Mouse (Mus musculus) kidney, embryonic 15.5 days (tissue): ENCODE measurements around the gene Pik3r2. TPM values are rescaled to one million over a fixed set of nuclear protein-coding genes. Genes with fewer than 3 reads are reported as not detected.
A peak's percentile ranks its signal among the peaks of the same experiment; 100 is the strongest.

Source experiments
- ATAC-seq: fragments of 200-750 bp; cut with Nextera tagmentation; replicated peaks from 2 replicates; pipeline ENCODE4 v1.8.0; 2017; ENCODE audit warnings: moderate TSS enrichment; ENCODE audit not compliant: low FRiP score
- H3K27ac ChIP-seq: fragments of 300-500 bp; sonication (generic); 2 replicates; pipeline ENCODE4 v1.5.1; 2015; ENCODE audit warnings: mild to moderate bottlenecking, inconsistent platforms
- H3K27me3 ChIP-seq: fragments of 300-500 bp; sonication (generic); 2 replicates; pipeline ENCODE4 v1.6.1; 2015; ENCODE audit warnings: inconsistent platforms
- H3K36me3 ChIP-seq: fragments of 300-500 bp; sonication (generic); 2 replicates; pipeline ENCODE4 v1.6.1; 2015; ENCODE audit warnings: inconsistent platforms
- H3K4me1 ChIP-seq: fragments of 300-500 bp; sonication (generic); 2 replicates; pipeline ENCODE4 v1.6.1; 2015; ENCODE audit warnings: inconsistent platforms
- H3K4me2 ChIP-seq: fragments of 300-500 bp; sonication (generic); 2 replicates; pipeline ENCODE4 v1.6.1; 2015; ENCODE audit warnings: moderate library complexity, mild to moderate bottlenecking, inconsistent platforms
- H3K4me3 ChIP-seq: fragments of 300-500 bp; sonication (generic); replicated peaks from 2 replicates; pipeline ENCODE4 v1.5.1; 2015; ENCODE audit warnings: mild to moderate bottlenecking, inconsistent platforms
- H3K9ac ChIP-seq: fragments of 300-500 bp; sonication (generic); 2 replicates; pipeline ENCODE4 v1.6.1; 2015; ENCODE audit warnings: mild to moderate bottlenecking, inconsistent platforms
- H3K9me3 ChIP-seq: fragments of 300-500 bp; sonication (generic); replicated peaks from 2 replicates; pipeline ENCODE4 v1.6.1; 2016; ENCODE audit warnings: inconsistent platforms
- WGBS: fragments of 180-500 bp; shearing (Covaris S2); methylation state at CpG from one replicate; pipeline ENCODE4 v1.1.7; 2015; ENCODE audit warnings: mixed read lengths; 5-methylcytosine and 5-hydroxymethylcytosine counted together
- polyA plus RNA-seq: library from polyadenylated mRNA; unstranded; fragments of >200 nt; fragmentation: Nextera tagmentation; extraction: Ambion mirVana; gene quantifications from 2 replicates; pipeline ENCODE4 v1.2.1, GENCODE M21; 2015

The Pik3r2 gene
- polyA plus RNA-seq, 1 experiment from 2014 or later = 66.9 TPM

DNA sequence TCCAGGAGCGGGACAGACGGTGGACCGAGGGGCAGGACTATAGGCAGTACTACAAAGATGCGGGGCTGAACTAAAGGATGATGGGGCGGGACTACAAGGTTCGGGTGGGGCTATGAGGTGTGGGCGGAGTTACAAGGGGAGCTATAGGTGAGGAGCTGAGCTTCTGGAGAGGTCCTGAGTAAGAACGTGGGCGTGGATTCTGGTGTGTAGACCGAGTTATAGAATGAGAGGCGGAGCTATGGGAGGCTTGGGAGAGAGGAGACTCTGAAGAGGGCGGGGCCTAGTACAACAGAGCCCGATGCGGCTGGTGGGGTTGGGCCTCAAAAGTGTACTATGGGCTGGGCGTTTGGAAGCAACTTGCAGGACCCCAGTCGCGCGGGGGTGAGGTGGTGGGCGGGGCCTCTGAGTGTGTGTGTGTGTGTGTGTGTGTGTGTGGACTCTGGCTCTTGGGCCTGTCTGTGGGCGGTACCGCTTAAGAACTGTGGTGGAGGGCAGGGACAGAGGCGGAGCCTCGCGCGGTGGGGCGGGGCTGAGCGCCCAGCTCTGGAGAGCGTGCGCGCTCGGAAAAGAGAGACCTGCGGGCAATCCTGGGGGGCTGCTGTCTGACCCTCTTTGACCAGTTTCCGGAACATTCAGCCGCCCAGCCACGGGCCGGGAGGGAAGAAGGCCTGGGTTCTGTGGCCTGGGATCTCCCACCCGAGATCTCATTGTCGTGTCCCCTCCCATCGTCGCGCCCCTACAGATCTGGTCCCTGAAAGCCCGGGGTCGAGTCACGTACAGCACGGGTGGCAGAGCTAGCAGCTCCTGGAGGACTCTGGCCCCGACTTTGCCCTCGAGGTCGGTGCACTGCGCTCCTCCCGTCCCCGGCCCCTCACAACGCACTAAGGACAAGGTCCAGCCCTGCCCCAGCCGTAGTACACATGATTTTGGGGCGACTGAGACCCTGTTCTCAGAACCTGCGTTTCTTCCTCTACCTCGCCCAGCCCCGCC is 20.9 kb upstream of the Pik3r2 start:
- 0% methylated on average over 57 of the region's 57 CpGs for WGBS
- ATAC-seq = peak; percentile 86
- peak overlapping the region; percentile 61 for H3K27ac ChIP-seq

DNA sequence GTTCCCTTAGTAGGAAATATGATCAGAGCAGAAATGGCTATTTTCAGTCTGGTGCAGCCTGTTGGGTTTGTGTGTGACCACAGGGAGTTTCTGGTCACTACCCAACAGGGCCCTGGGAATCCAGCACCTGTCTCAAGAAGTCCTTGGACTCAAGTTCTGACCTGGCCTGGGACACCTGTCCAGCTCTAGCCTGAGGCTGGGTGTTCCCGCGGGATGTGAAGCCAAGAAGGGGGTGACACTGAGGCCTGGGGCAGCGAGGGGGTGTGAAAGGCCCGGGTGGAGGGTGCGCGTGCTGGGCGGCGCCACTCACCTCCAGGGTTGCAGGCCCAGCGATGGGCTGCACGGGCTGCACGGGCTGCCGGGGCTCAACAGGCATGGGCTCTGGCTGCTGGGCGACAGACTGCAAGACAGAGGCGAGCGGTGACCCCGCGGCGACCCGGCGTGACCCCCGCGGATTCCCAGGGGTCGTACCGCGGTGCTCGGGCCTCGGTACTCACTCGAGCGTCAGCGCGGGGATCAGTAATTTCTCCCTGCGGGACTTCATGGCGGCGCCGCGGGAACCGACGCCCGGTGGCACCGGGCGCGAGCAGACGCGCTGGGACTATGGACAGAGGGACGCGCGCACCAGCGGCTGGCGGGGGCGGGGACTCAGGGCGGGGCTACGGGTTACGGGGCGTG is 20.0 kb upstream of the Pik3r2 start:
- peak overlapping the region; percentile 75 for H3K4me2 ChIP-seq
- H3K9me3 ChIP-seq = no peaks in the 10 kb centered on the region
- no peak overlapping the region for H3K27ac ChIP-seq
- H3K36me3 ChIP-seq = no peaks in the 10 kb centered on the region
- H3K27me3 ChIP-seq = peaks cover 52% of the 10 kb centered on the region
- H3K4me1 ChIP-seq = peaks cover 45% of the 10 kb centered on the region
- 2% methylated on average over 54 of the region's 54 CpGs for WGBS
- peak overlapping the region; percentile 54 for H3K9ac ChIP-seq
- peak overlapping the region; percentile 62 for H3K4me3 ChIP-seq
- ATAC-seq = no peak

More for the DNA sequence above, 20.9 kb upstream of the Pik3r2 start:
- peaks cover 60% of the 10 kb centered on the region for H3K27me3 ChIP-seq
- no peaks in the 10 kb centered on the region for H3K9me3 ChIP-seq
- H3K4me1 ChIP-seq = peaks cover 39% of the 10 kb centered on the region
- peak overlapping the region; percentile 75 for H3K4me2 ChIP-seq
- H3K4me3 ChIP-seq = peak overlapping the region; percentile 62
- peak overlapping the region; percentile 39 for H3K9ac ChIP-seq
- H3K36me3 ChIP-seq = no peaks in the 10 kb centered on the region

DNA sequence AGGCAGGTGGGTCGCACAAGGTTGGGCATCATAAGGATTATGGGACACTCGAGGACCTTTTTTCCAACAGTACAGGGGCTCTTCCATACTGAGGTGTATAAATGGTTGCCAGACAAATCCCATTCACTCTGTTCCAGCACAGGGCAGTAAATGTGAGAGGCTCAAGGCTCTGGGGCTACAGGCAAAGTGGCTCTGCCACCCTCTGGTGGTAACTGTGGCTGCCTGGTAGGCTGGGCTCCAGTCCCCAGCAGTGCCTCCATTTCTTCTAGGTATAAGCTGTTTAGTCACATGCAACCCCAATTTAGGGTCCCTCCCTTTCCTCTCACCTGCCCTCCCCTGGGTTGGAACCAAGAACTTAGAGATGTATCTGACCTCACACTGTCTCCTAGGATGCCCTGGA is 18.9 kb upstream of the Pik3r2 start:
- WGBS = 85% methylated on average over 2 of the region's 2 CpGs
- Histone ChIP-seq H3K9ac (no peak overlapping the region), H3K36me3 (no peaks in the 10 kb centered on the region), H3K4me3 (no peak overlapping the region), H3K27me3 (peaks cover 43% of the 10 kb centered on the region), H3K9me3 (no peaks in the 10 kb centered on the region), H3K27ac (no peak overlapping the region), H3K4me1 (peaks cover 50% of the 10 kb centered on the region), H3K4me2 (no peak overlapping the region)
- ATAC-seq = no peak

GRCm38 (mm10) chr8:70794215-70794614 is 17.7 kb upstream of the Pik3r2 start:
- H3K27ac ChIP-seq = no peak overlapping the region
- peaks cover 56% of the 10 kb centered on the region for H3K4me1 ChIP-seq
- WGBS = 90% methylated on average over 2 of the region's 2 CpGs
- H3K9ac ChIP-seq = no peak overlapping the region
- ATAC-seq = no peak
- no peaks in the 10 kb centered on the region for H3K9me3 ChIP-seq
- H3K36me3 ChIP-seq = 0 out of 2 replicates have a peak, but pooled peaks cover 5% of the 10 kb centered on the region
- H3K4me3 ChIP-seq = no peak overlapping the region
- H3K4me2 ChIP-seq = no peak overlapping the region
- peaks cover 32% of the 10 kb centered on the region for H3K27me3 ChIP-seq

DNA sequence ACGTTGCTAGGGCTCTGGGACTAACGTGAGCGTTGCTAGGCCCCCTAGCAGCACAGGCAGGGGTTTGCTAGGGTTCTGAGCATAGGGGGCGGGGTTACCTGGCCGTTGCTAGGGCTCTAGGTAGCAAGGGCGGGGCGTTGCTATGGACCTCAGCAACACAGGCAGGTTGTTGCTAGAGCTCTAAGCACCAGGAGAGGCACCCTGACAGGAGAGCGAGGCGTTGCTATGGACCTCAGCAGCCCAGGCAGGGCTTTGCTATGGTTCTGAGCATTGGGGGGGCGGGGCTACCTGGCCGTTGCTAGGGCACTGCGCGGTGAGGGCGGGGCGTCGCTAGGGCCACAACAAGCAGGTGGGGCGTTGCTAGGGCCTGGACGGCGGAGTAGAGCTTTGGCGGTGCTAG is 16.2 kb upstream of the Pik3r2 start:
- H3K9me3 ChIP-seq = no peaks in the 10 kb centered on the region
- H3K4me3 ChIP-seq = peak overlapping the region; percentile 73
- peaks cover 61% of the 10 kb centered on the region for H3K4me1 ChIP-seq
- peak overlapping the region; percentile 87; the same call in 1 of the 2 replicates for H3K9ac ChIP-seq
- 0% methylated on average over 19 of the region's 20 CpGs for WGBS
- ATAC-seq = peak; percentile 60
- H3K27ac ChIP-seq = peak overlapping the region; percentile 92
- peaks cover 17% of the 10 kb centered on the region for H3K27me3 ChIP-seq
- H3K4me2 ChIP-seq = peak overlapping the region; percentile 88
- peaks cover 18% of the 10 kb centered on the region; the same call in 1 of the 2 replicates for H3K36me3 ChIP-seq

DNA sequence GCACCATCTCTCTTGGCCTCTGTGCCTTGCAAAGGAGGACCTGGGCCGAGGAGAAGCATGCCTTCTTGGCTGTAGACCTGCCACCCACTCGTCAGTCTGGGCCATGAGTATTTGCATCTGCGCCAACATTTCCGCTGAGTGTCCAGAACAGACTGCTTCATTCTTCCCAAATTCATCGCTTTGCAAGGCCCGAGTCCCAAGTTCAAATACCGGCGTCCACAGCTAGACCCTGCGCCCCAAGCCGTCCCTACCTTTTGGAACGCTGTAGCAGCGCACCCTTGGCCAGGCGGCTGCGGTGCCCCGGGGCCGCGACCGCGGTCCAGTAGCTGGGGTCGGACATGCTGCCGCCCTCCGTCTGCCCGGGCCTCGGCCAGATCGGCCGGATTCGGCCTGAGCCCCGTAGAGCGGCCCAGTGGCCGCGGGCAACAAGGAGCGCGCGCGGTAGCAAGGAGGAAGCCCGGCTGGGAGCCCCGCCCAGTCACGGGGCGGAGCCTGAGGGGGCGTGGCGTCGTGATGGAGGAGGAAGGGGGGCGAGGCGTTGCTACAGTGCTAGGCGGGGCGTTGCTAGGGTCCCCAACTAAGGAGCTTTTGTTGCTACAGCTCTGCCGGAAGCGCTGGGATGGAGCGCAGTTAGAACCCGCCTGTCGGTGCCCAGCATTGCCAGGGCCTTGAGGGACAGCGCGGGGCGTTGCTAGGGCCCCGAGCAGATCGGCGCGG is 15.6 kb upstream of the Pik3r2 start:
- Histone ChIP-seq H3K4me3 (peak overlapping the region; percentile 73), H3K4me2 (peak overlapping the region; percentile 88), H3K27ac (peak overlapping the region; percentile 92), H3K9me3 (no peaks in the 10 kb centered on the region), H3K4me1 (peaks cover 64% of the 10 kb centered on the region), H3K27me3 (0 out of 2 replicates have a peak, but pooled peaks cover 14% of the 10 kb centered on the region), H3K36me3 (peaks cover 23% of the 10 kb centered on the region), H3K9ac (peak overlapping the region; percentile 87)
- ATAC-seq = peak; percentile 82
- WGBS = 5% methylated on average over 58 of the region's 58 CpGs

- 0 out of 2 replicates have a peak, but pooled peaks cover 10% of the 10 kb centered on the region for H3K27me3 ChIP-seq
- peak overlapping the region; percentile 73 for H3K4me3 ChIP-seq
- 47% methylated on average over 7 of the region's 7 CpGs for WGBS
- H3K9ac ChIP-seq = peak overlapping the region; percentile 87
- H3K9me3 ChIP-seq = no peaks in the 10 kb centered on the region
- H3K27ac ChIP-seq = peak overlapping the region; percentile 92
- peaks cover 60% of the 10 kb centered on the region for H3K4me1 ChIP-seq
- peaks cover 31% of the 10 kb centered on the region for H3K36me3 ChIP-seq
- H3K4me2 ChIP-seq = peak overlapping the region; percentile 88
- no peak for ATAC-seq
Observed at GRCm38 (mm10) chr8:70791294-70791701, 14.8 kb upstream of the Pik3r2 start.

GRCm38 (mm10) chr8:70790846-70791245 is 14.3 kb upstream of the Pik3r2 start:
- Histone ChIP-seq H3K27ac (peak overlapping the region; percentile 92), H3K36me3 (peaks cover 36% of the 10 kb centered on the region), H3K9me3 (no peaks in the 10 kb centered on the region), H3K9ac (peak overlapping the region; percentile 87), H3K27me3 (0 out of 2 replicates have a peak, but pooled peaks cover 5% of the 10 kb centered on the region), H3K4me2 (peak overlapping the region; percentile 88), H3K4me1 (peaks cover 57% of the 10 kb centered on the region), H3K4me3 (peak overlapping the region; percentile 73)
- ATAC-seq = no peak
- WGBS = 28% methylated on average over 8 of the region's 8 CpGs

DNA sequence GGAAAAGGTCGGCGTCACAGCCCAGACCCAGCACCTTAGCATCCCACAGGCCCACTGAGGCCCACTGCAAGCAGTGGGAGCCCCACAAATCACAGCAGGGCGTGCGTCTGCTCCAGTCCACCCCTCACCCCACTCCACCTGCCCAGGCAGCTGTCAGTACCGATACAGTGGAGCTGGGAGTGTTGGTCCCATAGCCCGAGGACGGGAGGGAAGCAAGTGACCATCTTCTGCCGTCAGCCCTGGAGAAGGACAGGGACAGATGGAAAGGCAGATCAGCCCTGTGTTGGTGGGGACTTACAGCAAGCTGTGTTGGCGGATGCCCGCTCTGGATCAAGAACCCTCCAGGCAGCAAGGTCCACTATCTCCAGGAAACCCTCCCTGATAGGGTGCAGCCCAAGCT is 12.5 kb upstream of the Pik3r2 start:
- no peaks in the 10 kb centered on the region for H3K9me3 ChIP-seq
- peaks cover 57% of the 10 kb centered on the region for H3K4me1 ChIP-seq
- no peak overlapping the region for H3K9ac ChIP-seq
- H3K4me3 ChIP-seq = no peak overlapping the region
- no peak overlapping the region for H3K27ac ChIP-seq
- peaks cover 54% of the 10 kb centered on the region for H3K36me3 ChIP-seq
- no peaks in the 10 kb centered on the region for H3K27me3 ChIP-seq
- ATAC-seq = no peak
- WGBS = 72% methylated on average over 10 of the region's 10 CpGs
- no peak overlapping the region for H3K4me2 ChIP-seq

DNA sequence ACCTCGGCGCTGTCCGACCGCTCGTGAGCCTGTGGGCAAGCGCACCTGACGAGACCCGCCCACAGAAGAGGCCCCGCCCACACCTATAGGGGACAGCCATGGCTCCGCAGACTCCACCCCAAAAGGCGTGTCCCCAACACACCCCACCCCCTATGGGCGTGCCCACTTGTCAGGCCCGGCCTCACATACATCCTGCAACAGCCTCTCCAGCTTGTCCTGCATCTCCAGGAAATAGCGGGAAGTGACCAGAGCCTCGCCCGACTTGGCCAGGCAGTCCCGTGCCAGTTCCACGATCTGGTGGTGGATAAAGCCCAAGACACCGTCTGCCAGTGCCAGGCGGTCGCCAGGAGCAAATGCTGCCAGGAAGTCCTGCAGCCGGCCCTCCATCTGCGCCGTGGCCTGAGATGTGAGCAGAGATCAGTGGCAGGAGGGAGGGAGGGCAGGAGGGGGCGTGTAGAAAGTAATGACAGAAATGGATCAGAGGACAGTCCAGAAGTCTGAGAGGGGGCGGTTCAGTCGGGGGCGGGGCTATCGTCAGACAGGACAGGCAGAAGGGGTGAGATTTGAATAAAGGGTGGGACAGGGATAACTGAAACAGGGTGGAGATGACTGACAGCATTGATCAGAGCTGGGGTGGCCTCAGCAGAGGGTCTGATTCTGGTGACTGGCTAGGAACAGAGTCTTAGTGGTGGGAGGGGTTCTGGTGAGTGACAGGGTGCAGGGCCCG is 11.6 kb upstream of the Pik3r2 start:
- peak overlapping the region; percentile 30 for H3K4me3 ChIP-seq
- H3K27ac ChIP-seq = no peak overlapping the region
- H3K9ac ChIP-seq = peak overlapping the region; percentile 12; the same call in 1 of the 2 replicates
- H3K27me3 ChIP-seq = no peaks in the 10 kb centered on the region
- no peaks in the 10 kb centered on the region for H3K9me3 ChIP-seq
- H3K36me3 ChIP-seq = peaks cover 63% of the 10 kb centered on the region
- H3K4me1 ChIP-seq = peaks cover 52% of the 10 kb centered on the region
- 30% methylated on average over 30 of the region's 30 CpGs for WGBS
- H3K4me2 ChIP-seq = peak overlapping the region; percentile 41
- 0 out of 2 replicates have a peak, but pooled peaks have one; percentile 7 for ATAC-seq

DNA sequence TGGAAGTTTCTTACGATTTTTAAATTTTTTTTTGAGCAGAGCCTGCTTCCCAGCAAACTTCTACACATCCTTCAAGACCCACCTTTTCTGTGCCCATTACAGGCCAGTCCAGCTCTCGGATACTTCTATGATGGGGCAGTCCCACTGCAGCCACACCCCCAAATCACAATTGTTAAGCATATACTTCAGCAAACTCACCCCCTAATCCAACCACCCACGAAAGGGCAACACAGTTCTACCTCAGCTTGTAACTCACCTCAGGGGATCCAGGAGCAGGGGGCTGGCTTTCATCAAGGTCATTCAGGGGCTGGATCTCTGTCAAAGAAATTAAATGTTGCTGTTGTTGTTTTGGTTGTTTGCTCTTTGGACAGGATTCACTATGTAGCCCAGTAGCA is 10.5 kb upstream of the Pik3r2 start:
- no peaks in the 10 kb centered on the region for H3K9me3 ChIP-seq
- H3K4me2 ChIP-seq = peak overlapping the region; percentile 41
- no peak overlapping the region for H3K4me3 ChIP-seq
- 86% methylated on average over 3 of the region's 3 CpGs for WGBS
- peaks cover 44% of the 10 kb centered on the region for H3K4me1 ChIP-seq
- no peak overlapping the region for H3K27ac ChIP-seq
- H3K36me3 ChIP-seq = peaks cover 72% of the 10 kb centered on the region
- no peaks in the 10 kb centered on the region for H3K27me3 ChIP-seq
- no peak overlapping the region for H3K9ac ChIP-seq
- ATAC-seq = no peak
